Mouse (Mus musculus) layer of hippocampus, postnatal 14 days (tissue): ENCODE measurements around the gene Fbxl4. TPM values are rescaled to one million over a fixed set of nuclear protein-coding genes. Genes with fewer than 3 reads are reported as not detected.
"Not testable (repeated sequence)": the region's sequence is repeated elsewhere in the genome, so short reads cannot be mapped to it uniquely, and the experiment has no call there.

ENCODE experiments used
- DNase-seq, 2 experiments: peaks; one replicate each; pipeline ENCODE4 v3.0.0; 2021 to 2022; ENCODE audit warnings: low spot score in 2 of 2, mixed read lengths in 1 of 2
- long read RNA-seq, 2 experiments: library from polyadenylated mRNA; stranded (forward); transcript quantifications; one replicate each; pipeline ENCODE4 v2.0.0; 2021
- total RNA-seq, 2 experiments: library from RNA; stranded (reverse); gene quantifications; 2 replicates each; pipeline ENCODE4 v1.2.3; 2021

Fbxl4 gene
- total RNA-seq = 10 to 100 TPM; 12.7 to 13.6 TPM
- long read RNA-seq, experiment 1, transcript Fbxl4-201 (9 exons, 2,546 nt) = major isoform, 9 of 19 reads
- long read RNA-seq, experiment 1, partial matches to known transcripts = 1 of 19 reads
- long read RNA-seq, experiment 1, other reads (novel, unspliced or antisense) = 9 of 19 reads
- long read RNA-seq, experiment 2, transcript Fbxl4-201 (9 exons, 2,546 nt) = major isoform, 9 of 12 reads
- long read RNA-seq, experiment 2, partial matches to known transcripts = 0 of 12 reads
- long read RNA-seq, experiment 2, other reads (novel, unspliced or antisense) = 3 of 12 reads

GRCm38 (mm10) chr4:22357266-22357930 is at the start of gene Fbxl4:
Gene Fbxl4 (plus strand): TSS chr4:22357543.
- DNase-seq = peak; percentile 77 to 79

GRCm38 (mm10) chr4:22314564-22314963 is 42.8 kb upstream of the Fbxl4 start:
- DNase-seq = no peak

GRCm38 (mm10) chr4:22342816-22343573 is 14.3 kb upstream of the Fbxl4 start:
- no peak for DNase-seq

GRCm38 (mm10) chr4:22349086-22349485 is 8.3 kb upstream of the Fbxl4 start:
- not testable (repeated sequence) for DNase-seq

GRCm38 (mm10) chr4:22357931-22358300 is 573 bp downstream of the Fbxl4 start:
- DNase-seq = no peak

GRCm38 (mm10) chr4:22358487-22358886 is 1.1 kb downstream of the Fbxl4 start:
- no peak for DNase-seq

GRCm38 (mm10) chr4:22367368-22367767 is 10.0 kb downstream of the Fbxl4 start:
- no peak for DNase-seq

GRCm38 (mm10) chr4:22378516-22378915 is 21.2 kb downstream of the Fbxl4 start:
- DNase-seq = no peak

GRCm38 (mm10) chr4:22380646-22381045 is 23.3 kb downstream of the Fbxl4 start:
- no peak for DNase-seq

- no peak for DNase-seq
These were observed 26.4 kb downstream of the Fbxl4 start for GRCm38 (mm10) chr4:22383528-22384265.

GRCm38 (mm10) chr4:22390045-22390444 is 32.7 kb downstream of the Fbxl4 start:
- no peak for DNase-seq

- no peak for DNase-seq
These were observed 35.6 kb downstream of the Fbxl4 start for GRCm38 (mm10) chr4:22392777-22393473.

- DNase-seq = no peak
These were observed 38.1 kb downstream of the Fbxl4 start for GRCm38 (mm10) chr4:22395404-22395803.

- DNase-seq = no peak
These were observed 39.2 kb downstream of the Fbxl4 start for GRCm38 (mm10) chr4:22396484-22397000.

- DNase-seq = no peak
These were observed 39.7 kb downstream of the Fbxl4 start for GRCm38 (mm10) chr4:22397003-22397402.

GRCm38 (mm10) chr4:22402032-22402431 is 44.7 kb downstream of the Fbxl4 start:
- DNase-seq = no peak

- no peak for DNase-seq
These were observed 45.6 kb downstream of the Fbxl4 start for GRCm38 (mm10) chr4:22402930-22403329.

GRCm38 (mm10) chr4:22420627-22421026 is 63.3 kb downstream of the Fbxl4 start:
- no peak for DNase-seq

GRCm38 (mm10) chr4:22422400-22422799 is 65.1 kb downstream of the Fbxl4 start:
- DNase-seq = no peak

GRCm38 (mm10) chr4:22428150-22428549 is 70.8 kb downstream of the Fbxl4 start:
- no peak for DNase-seq
